Mouse (Mus musculus) heart, postnatal 14 days (tissue): ENCODE measurements at regions not wholly inside any gene's neighbourhood (a gene's known extent, or its start where the extent isn't known, plus 50 kb on each side); places are given as distances from the start of the nearest gene placed in this dataset.

Experiments used
- DNase-seq, 2 experiments: peaks; one replicate each; pipeline ENCODE4 v3.0.0; 2021 to 2022
- intact Hi-C: fragments of 180-260 bp; cut with DNase I; formaldehyde crosslinking; loops from one replicate; pipeline ENCODE4 v1.15.1; 2025

DNA sequence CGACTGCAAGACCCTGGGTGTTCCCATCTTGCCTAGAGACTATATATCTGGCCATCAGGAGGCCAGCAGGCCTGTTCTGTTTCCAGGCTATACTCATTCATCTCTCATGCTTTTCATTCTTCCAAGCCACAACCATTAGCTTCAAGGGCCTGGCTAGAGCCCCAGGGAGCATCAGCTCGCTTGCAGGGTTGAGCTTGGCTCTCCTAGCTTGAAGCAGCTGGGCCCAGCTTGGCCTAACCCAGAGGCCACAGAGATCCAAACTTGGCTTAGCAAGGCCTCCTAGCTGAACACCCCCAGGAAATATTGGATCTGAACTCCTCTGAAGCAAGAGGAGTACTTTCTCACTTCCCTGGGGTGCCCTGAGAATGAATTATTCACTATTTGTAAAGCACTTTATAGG, 50.3 kb upstream of the 3425401B19Rik start:
- intact Hi-C loops: no loop called here
- DNase-seq: peak; percentile 67 to 74
